Mouse (Mus musculus) kidney, adult 18-20 months (tissue): ENCODE measurements around the gene Cst3.

Source experiments
- DNase-seq: peaks from one replicate; pipeline ENCODE4 v3.0.0; 2021

The Cst3 gene

DNA sequence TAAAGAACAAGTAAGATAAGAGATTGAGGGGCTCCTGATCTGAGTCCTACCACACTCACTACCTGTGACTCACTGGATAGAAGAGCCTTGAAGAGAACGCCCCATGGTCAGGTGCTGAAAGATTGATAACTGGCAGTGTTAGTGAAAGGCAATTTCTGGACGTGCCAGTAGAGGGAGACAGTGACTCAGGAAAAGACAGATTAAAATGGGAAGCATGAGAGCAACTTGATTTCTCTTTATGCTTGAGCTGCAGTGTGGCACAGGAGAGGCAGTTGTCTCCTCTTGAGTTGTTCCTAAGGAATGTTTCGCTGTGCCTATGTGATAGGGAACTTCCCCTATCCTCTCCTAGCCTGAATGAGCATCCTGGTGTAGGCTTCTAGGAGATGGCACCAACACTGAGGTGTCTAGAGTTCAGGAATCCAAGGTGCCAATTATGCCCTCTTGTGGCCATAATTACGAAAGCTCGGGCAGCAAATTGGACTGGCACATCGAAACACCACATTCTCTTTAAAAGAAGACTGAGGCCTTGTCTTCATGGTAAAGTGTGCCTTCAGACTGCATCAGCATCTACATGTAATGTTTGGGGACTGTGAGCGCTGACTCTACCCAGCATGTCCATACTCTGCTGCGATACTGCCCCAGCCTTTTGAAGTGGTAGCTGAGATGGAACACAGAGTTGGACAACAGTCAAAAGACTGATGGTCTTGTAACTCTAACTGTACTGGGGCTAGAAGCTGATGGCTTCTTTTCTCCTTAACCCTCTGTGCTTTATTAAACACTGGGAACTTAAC lies 24.2 kb downstream of the Cst3 start:
- DNase-seq = peak; percentile 90

DNA sequence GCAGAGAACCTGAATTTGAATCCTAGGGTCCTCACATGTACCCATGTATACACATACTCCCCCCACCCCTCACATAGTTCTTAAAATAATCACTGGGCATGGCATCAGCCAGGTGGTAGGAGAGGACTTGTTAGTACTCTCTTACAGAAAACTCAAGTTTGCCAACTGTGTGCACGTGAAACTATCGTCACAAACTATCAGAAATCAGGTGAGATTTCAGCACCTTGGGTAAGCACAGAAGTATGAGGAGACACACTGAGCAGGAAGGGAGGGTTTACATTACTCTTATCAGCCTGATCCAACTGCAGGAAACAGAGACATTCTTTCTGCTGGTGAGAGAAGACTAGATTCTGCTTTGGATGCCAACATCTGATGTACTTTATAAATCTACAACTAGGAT lies 36.3 kb downstream of the Cst3 start:
- no peak for DNase-seq

DNA sequence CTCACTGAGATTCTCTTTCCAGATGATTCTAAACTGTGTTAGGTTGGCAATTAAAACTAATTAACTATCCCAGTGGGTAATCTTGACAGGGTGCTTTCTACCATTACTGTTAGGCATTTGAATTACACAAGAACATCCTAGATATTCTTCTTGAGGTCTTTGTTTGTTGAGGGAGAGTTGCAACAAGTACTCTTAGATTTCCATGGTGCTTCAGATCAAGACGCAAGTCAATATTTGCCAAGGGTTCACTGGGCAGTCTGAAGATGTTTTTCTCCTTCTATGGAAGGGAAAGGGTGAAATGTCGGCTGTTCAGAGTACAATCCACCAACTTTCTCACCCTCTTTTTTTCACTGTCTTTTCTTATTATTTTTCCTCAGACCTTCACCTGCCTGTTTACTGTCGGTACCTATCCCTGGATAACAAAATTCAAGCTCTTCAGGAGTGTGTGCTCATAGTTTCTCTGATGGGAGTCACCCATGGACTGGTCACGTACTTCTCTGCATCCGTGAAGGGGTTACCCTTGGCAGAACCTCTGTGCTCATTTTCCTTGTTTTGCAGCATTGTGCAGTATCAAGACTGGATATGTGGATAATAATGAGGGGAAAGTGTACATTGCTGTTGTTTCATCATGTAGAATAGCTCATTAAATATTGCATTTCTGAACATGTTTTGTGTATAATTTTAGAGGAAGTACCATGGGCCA lies 37.3 kb downstream of the Cst3 start:
- no peak for DNase-seq

DNA sequence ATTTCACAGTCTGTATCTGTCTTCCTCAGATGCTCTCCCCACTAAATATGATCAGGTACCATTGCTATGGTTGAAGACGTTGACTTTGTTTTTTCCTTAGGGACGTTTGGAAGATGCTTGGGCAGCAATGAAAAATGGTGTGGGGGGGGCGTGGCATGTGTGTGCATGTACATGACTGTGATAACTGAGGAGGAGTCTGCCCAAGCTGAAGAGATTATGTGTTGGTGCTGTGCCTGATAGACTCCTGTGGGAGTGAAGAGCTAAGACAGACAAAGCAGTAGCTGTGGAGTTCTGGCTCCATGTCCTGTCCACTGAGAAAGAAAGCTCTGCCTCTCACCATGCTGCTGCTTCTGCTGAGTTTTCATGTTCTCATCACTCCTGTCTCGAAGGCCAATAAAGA lies 40.6 kb downstream of the Cst3 start, which contains the start of gene Cst9:
Gene Cst9 (plus strand): TSS at position 236 of the 400 bp plus-strand sequence.
- no peak for DNase-seq

DNA sequence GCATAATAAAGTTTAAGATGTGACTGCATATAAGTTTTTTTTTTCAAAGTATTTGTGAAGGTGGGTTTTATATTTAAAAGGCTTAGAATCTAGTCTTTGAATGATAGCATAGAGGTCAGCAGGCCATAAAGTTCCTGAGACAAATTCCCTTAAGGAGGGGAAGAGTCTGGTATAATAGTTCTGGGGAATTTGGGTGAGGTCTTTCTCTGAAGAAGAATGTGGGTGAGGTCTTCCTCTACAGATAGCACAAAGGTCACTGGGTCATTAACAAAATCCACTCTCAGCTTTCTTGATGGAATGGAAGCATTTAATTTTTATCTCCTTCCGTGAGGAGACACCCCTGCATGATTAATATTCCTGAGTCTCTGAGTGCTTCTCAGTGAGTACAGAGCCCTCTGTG lies 49.5 kb downstream of the Cst3 start:
- DNase-seq = no peak
